Mouse (Mus musculus) lung, postnatal 0 days (tissue): ENCODE data around the gene Bri3.

ENCODE experiments used
- CTCF ChIP-seq: IDR thresholded peaks from 2 replicates; pipeline ENCODE4 v1.5.1; 2016; ENCODE audit warnings: antibody characterized with exemption, mild to moderate bottlenecking
- EP300 ChIP-seq: IDR thresholded peaks from 2 replicates; pipeline ENCODE4 v1.6.1; 2016; ENCODE audit warnings: antibody characterized with exemption, mild to moderate bottlenecking, control low read depth

DNA sequence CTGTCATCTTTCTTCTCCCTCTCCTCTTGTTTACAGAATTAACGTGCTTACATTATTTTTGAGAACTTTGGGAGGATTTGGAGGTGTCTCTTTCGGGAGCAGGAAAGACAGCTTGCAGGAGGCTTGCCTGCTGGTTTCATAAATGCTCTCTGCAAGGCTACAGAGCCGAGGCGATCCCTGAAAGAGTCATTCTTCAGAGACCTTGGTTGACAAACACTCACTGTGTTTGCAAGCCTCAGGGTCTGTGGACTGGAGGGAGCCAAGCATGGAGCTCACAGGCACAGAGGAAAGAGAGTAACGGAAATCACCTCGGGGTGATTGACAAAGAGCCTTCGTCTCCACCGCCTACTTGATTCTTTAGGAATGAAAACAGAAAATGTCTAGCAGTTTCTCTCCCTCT is 175.8 kb downstream of the Bri3 start:
- no peak for TF ChIP-seq CTCF
- no peak for TF ChIP-seq EP300
